Mouse (Mus musculus) kidney, postnatal 36 days (tissue): ENCODE measurements around the gene Zfp691.

Experiments
- DNase-seq, 2 experiments: peaks; one replicate each; pipeline ENCODE4 v3.0.0; 2021 to 2022; ENCODE audit warnings: mixed read lengths in 2 of 2

Zfp691 gene

GRCm38 (mm10) chr4:119167068-119167467 is 6.9 kb downstream of the Zfp691 start:
- DNase-seq, result no peak

- DNase-seq, result no peak
These were observed 8.1 kb downstream of the Zfp691 start for GRCm38 (mm10) chr4:119165916-119166315.

- DNase-seq, result no peak
These were observed 11.0 kb downstream of the Zfp691 start for GRCm38 (mm10) chr4:119162990-119163389.

- DNase-seq, result no peak
These were observed 12.6 kb downstream of the Zfp691 start for GRCm38 (mm10) chr4:119161358-119161757.

- DNase-seq, result no peak
These were observed 16.1 kb downstream of the Zfp691 start for GRCm38 (mm10) chr4:119157891-119158290.

GRCm38 (mm10) chr4:119157186-119157585 is 16.8 kb downstream of the Zfp691 start:
- DNase-seq, result peak; percentile 69 to 89

- DNase-seq, result no peak
These were observed 25.3 kb downstream of the Zfp691 start for GRCm38 (mm10) chr4:119148741-119149140.

- no peak for DNase-seq
These were observed 26.6 kb downstream of the Zfp691 start for GRCm38 (mm10) chr4:119147347-119147746.

GRCm38 (mm10) chr4:119146816-119147215 is 27.2 kb downstream of the Zfp691 start:
- no peak for DNase-seq

- peak; percentile 54 to 79 for DNase-seq
These were observed 31.6 kb downstream of the Zfp691 start for GRCm38 (mm10) chr4:119142230-119142871.

- no peak for DNase-seq
These were observed 32.8 kb downstream of the Zfp691 start for GRCm38 (mm10) chr4:119141191-119141590.

GRCm38 (mm10) chr4:119140126-119140525 is 33.9 kb downstream of the Zfp691 start:
- peak; percentile 52 to 75 for DNase-seq

- no peak for DNase-seq
These were observed 35.2 kb downstream of the Zfp691 start for GRCm38 (mm10) chr4:119138776-119139175.

GRCm38 (mm10) chr4:119138171-119138570 is 35.8 kb downstream of the Zfp691 start:
- DNase-seq, result peak; percentile 83 to 89

GRCm38 (mm10) chr4:119137313-119137712 is 36.7 kb downstream of the Zfp691 start:
- no peak for DNase-seq

GRCm38 (mm10) chr4:119133860-119134259 is 40.1 kb downstream of the Zfp691 start:
- no peak for DNase-seq

- no peak for DNase-seq
These were observed 40.7 kb downstream of the Zfp691 start for GRCm38 (mm10) chr4:119133306-119133705.

GRCm38 (mm10) chr4:119131189-119131910 is 42.6 kb downstream of the Zfp691 start:
- no peak for DNase-seq

GRCm38 (mm10) chr4:119129096-119129495 is 44.9 kb downstream of the Zfp691 start:
- DNase-seq, result no peak

GRCm38 (mm10) chr4:119128547-119128946 is 45.4 kb downstream of the Zfp691 start:
- no peak for DNase-seq

GRCm38 (mm10) chr4:119127229-119127628 is 46.8 kb downstream of the Zfp691 start:
- no peak for DNase-seq

- no peak for DNase-seq
These were observed 48.3 kb downstream of the Zfp691 start for GRCm38 (mm10) chr4:119125577-119126270.

- no peak for DNase-seq
These were observed 49.2 kb downstream of the Zfp691 start for GRCm38 (mm10) chr4:119124771-119125273.

GRCm38 (mm10) chr4:119121249-119121648 is 52.7 kb downstream of the Zfp691 start:
- peak; percentile 90 to 92 for DNase-seq
